Mouse (Mus musculus): Measurements from ENCODE around the gene Olfr843. TPM values are rescaled to one million over a fixed set of nuclear protein-coding genes. Genes with fewer than 3 reads are reported as not detected.

Gene Olfr843
- total RNA-seq (2021): not detected

- DNase-seq: no peak
- intact Hi-C loops (cut with DNase I): no loop called here
Measured at GRCm38 (mm10) chr9:19251887-19252286, at the start of gene Olfr843. Gene Olfr843, minus strand, starts transcription at chr9:19251987.

Other genes starting within 250 kb of the Olfr843 start
- gene Olfr835, start 219.3 kb downstream of the Olfr843 start, total RNA-seq (2021): not detected
- not detected for gene Olfr836, start 131.6 kb downstream of the Olfr843 start, total RNA-seq (2021)
- not detected for gene Olfr837, start 115.7 kb downstream of the Olfr843 start, total RNA-seq (2021)
- gene Olfr839-ps1, start 74.7 kb downstream of the Olfr843 start, total RNA-seq (2021): not detected
- not detected for gene Olfr844, start 64.4 kb upstream of the Olfr843 start, total RNA-seq (2021)
- not detected for gene Olfr845, start 84.5 kb upstream of the Olfr843 start, total RNA-seq (2021)
- gene Olfr846, start 112.0 kb upstream of the Olfr843 start, total RNA-seq (2021): not detected
- not detected for gene Olfr847, start 126.7 kb upstream of the Olfr843 start, total RNA-seq (2021)
- not detected for gene Olfr849, start 188.3 kb upstream of the Olfr843 start, total RNA-seq (2021)
- gene Olfr850, start 226.3 kb upstream of the Olfr843 start, total RNA-seq (2021): not detected
- gene Olfr851, start 241.3 kb upstream of the Olfr843 start, total RNA-seq (2021): not detected